Mouse (Mus musculus): ENCODE results near the gene Zbtb18.

Gene Zbtb18

DNA sequence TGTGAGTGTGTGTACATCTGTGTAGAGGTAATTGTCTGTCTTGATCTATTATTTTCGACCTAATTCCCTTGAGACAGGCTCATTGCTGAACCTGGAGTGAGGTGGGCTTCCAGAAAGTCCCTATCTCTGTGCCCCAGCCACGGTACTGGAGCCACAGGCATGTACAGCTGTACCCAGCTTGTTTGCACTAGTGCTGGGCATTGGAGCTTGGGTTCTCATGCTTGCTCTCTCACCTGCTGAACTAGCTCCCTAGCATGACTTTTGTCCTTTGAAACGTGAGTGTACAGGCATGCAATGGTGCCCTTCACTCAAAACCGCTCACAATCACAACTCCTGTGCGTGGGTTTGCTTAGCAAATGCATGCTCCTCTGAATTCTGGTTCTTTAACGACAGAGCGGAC lies 42.1 kb downstream of the Zbtb18 start:
- DNase-seq: no peak

DNA sequence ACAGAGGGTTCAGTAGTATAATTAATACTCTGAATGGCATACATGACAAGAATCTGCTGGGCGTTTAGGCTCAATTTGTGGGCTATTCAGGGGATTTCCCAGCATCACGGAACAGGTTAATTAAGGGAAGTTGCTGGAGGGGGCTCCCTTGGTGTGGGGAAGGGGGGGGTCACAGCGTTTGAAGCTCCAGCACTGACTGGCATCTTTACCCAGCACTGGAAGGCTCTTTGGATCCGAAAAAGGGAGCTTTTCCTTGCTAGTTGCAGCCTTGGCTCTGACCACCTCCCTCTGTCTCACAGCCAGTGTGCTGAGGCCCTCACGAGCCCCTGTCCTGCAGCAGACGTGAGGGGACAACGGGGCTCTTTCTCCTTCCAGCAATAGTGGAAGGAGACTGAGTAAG lies 42.5 kb downstream of the Zbtb18 start:
- DNase-seq: no peak

DNA sequence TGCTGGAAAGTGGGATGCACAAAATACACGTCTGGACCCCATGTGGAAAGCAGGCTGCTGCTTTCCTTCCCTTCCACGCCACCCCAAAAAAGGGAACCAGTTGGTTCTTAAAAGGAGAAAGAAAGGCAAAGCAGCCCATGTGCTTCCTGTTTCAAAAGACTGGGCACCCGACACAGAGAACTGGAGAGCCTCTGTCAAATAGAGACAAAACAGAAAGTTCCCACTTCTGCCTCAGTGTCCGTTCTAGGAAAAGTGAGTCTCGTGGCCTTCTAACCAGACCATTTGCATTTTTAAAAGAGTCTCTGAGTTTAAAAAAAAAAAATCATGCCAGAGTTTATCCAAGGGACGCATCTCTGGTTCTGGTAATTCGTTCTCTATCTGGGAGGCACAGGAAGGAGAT lies 47.7 kb downstream of the Zbtb18 start:
- no peak for DNase-seq

DNA sequence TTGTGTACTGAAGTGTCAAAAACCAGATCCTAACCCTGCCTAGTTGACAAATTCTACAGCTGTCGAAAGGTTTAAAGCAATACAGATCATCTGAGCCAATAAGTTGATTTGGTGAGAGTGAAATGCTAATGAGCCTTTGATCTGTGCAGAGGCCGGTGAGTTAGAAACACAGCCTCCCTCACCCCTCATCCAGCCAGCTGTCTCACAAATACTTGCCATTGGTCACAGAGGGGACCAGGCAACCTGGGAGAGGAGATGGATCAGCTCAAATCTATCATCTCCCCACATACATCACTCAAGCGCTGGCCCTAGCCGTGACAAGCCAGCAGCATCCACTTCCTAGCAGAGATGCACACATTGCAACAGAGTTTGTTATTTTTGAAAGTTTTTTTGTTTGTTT lies 48.7 kb downstream of the Zbtb18 start:
- DNase-seq: no peak

DNA sequence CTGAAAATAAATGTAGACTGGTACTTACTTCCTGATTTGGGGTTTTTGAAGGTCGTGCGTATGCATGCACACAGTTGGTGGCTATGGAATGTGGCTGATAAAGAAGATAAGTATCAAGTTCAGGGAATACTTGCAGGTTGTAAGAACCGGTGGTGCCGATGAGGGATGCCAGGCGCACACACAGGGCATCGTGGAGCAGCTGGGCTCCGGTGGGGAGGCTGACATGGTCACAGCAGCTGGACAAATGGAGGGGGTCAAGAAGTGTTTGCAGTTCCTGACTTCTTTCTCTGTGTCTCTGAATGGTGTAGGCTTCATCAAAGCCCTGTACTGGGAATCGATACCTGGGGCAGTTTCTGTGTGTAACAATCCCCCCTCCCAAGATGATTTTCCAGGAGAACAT lies 49.1 kb downstream of the Zbtb18 start:
- DNase-seq: no peak

DNA sequence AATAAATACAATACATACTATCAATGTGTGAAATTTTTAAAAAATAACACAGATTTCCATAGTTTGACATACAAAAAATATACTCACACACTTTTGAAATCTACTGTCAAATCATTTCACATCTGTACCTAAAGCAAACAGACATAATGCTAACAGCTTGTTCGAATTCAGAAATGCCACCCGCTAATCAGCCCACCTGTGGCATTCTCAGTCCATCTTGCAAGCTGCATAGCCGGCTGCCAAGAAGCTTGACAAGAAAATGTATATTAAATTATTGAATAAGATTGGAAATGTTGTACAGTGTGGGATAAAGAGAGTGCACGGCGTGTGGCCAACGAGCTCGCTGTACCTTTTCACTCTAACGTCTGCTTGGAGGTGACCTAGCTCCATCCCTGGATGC lies 52.2 kb downstream of the Zbtb18 start:
- no peak for DNase-seq

DNA sequence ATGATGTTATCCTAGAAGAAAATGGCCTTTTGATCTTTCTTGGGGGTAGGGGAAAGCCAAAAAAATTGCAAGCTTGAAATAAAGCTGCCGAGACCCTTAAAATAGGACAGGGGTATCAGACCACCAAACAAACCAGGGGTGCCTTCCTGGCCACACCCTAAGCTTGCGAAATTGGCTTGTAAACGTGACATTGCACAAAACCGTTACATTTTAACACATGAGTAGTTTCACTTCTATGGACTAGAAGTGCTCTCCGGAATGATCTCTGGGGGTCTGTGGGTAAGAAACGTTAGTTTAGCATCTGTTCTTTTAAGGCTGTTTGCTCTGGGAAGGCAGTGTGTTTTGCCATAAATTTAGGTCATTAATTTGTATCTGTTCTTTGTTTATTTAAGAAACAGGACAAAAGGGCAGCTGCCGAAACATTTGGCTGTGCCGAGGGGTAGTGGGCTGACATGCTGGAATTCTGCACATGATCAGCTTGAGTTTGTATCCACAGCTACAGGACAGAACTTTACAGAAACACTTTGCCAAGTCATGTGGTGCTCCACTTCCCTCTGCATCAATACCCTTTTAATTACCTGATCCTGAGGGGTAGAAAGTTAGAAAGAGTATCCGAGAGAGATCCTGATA lies 52.9 kb downstream of the Zbtb18 start:
- DNase-seq: no peak

All from kidney, adult 11 months (tissue).